Mouse (Mus musculus): ENCODE measurements around the gene Sptssb. TPM values are rescaled to one million over a fixed set of nuclear protein-coding genes. Genes with fewer than 3 reads are reported as not detected.

The Sptssb gene
- polyA plus RNA-seq, 1 experiment = not detected

- Histone ChIP-seq H3ac (ENCODE audit: control insufficient read depth, insufficient read length, low read depth) (no peak overlapping the region), H3K36me3 (ENCODE audit: control insufficient read depth, insufficient read depth) (no peaks in the 10 kb centered on the region), H3K27me3 (ENCODE audit: control insufficient read depth, insufficient read depth, insufficient read length) (no peaks in the 10 kb centered on the region), H3K4me3 (ENCODE audit: insufficient read depth, poor library complexity, severe bottlenecking) (no peak overlapping the region), H3K79me3 (ENCODE audit: low read depth) (no peaks in the 10 kb centered on the region), H3K79me2 (ENCODE audit: control insufficient read depth, insufficient read depth) (no peaks in the 10 kb centered on the region)
- TF ChIP-seq CTCF (IDR thresholded peaks at IDR 0.05; ENCODE audit: control insufficient read depth, insufficient read depth, insufficient read length) (no peak), CEBPB (IDR thresholded peaks at IDR 0.05; ENCODE audit: low read depth) (no peak), FOSL1 (IDR thresholded peaks at IDR 0.05; ENCODE audit: insufficient read depth, low read length, poor library complexity, severe bottlenecking) (no peak), MAX (IDR thresholded peaks at IDR 0.05) (no peak), MYOD1 (IDR thresholded peaks at IDR 0.05; ENCODE audit: control insufficient read depth, insufficient read length, low read depth) (no peak), MYOG (IDR thresholded peaks at IDR 0.05; ENCODE audit: control insufficient read depth, extremely low read depth, insufficient read length) (no peak), USF1 (IDR thresholded peaks at IDR 0.05; ENCODE audit: low read depth) (no peak)
These were observed 42.2 kb upstream of the Sptssb start for GRCm38 (mm10) chr3:69901874-69902381.

GRCm38 (mm10) chr3:69900335-69900734 is 40.6 kb upstream of the Sptssb start:
- no peaks in the 10 kb centered on the region for H3K27me3 ChIP-seq (ENCODE audit: control insufficient read depth, insufficient read depth, insufficient read length)
- H3ac ChIP-seq (ENCODE audit: control insufficient read depth, insufficient read length, low read depth) = no peak overlapping the region
- H3K79me2 ChIP-seq (ENCODE audit: control insufficient read depth, insufficient read depth) = no peaks in the 10 kb centered on the region
- TF ChIP-seq MYOD1 (IDR thresholded peaks at IDR 0.05; ENCODE audit: control insufficient read depth, insufficient read length, low read depth) (no peak), CEBPB (IDR thresholded peaks at IDR 0.05; ENCODE audit: low read depth) (no peak), MYOG (IDR thresholded peaks at IDR 0.05; ENCODE audit: control insufficient read depth, extremely low read depth, insufficient read length) (no peak), MAX (IDR thresholded peaks at IDR 0.05) (no peak), CTCF (IDR thresholded peaks at IDR 0.05; ENCODE audit: control insufficient read depth, insufficient read depth, insufficient read length) (no peak), FOSL1 (IDR thresholded peaks at IDR 0.05; ENCODE audit: insufficient read depth, low read length, poor library complexity, severe bottlenecking) (no peak), USF1 (IDR thresholded peaks at IDR 0.05; ENCODE audit: low read depth) (no peak)
- H3K36me3 ChIP-seq (ENCODE audit: control insufficient read depth, insufficient read depth) = no peaks in the 10 kb centered on the region
- no peaks in the 10 kb centered on the region for H3K79me3 ChIP-seq (ENCODE audit: low read depth)
- H3K4me3 ChIP-seq (ENCODE audit: insufficient read depth, poor library complexity, severe bottlenecking) = no peak overlapping the region

DNA sequence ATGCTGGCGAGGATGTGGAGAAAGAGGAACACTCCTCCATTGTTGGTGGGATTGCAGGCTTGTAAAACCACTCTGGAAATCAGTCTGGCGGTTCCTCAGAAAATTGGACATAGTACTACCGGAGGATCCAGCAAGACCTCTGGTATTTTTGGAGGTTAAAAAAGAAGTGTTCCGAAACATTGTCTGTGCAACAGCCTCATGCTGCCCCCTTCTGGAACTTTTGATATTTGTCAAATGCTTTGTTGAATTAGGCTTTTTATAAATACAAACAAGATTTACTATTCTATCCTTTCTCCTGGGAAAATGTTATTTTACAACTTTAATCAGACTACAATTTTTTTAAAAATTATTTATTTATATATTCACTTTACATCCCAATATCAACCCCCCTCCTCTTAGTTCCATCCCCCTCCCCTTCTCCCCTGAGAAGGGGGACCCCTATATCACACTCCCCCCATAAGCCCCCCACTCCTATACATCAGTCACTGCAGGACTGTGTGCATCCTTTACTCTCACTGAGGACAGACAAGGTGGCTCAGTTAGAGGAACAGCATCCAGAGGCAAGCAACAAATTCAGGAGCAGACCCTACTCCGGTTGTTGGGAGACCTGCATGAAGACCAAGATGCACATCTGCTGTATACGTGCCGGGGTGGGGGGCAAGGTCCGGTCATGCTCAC is 38.3 kb upstream of the Sptssb start:
- Histone ChIP-seq H3K79me3 (ENCODE audit: low read depth) (no peaks in the 10 kb centered on the region), H3K79me2 (ENCODE audit: control insufficient read depth, insufficient read depth) (no peaks in the 10 kb centered on the region), H3ac (ENCODE audit: control insufficient read depth, insufficient read length, low read depth) (no peak overlapping the region), H3K36me3 (ENCODE audit: control insufficient read depth, insufficient read depth) (no peaks in the 10 kb centered on the region), H3K27me3 (ENCODE audit: control insufficient read depth, insufficient read depth, insufficient read length) (no peaks in the 10 kb centered on the region), H3K4me3 (ENCODE audit: insufficient read depth, poor library complexity, severe bottlenecking) (no peak overlapping the region)
- TF ChIP-seq MYOD1 (IDR thresholded peaks at IDR 0.05; ENCODE audit: control insufficient read depth, insufficient read length, low read depth) = no peak
- no peak for TF ChIP-seq FOSL1 (IDR thresholded peaks at IDR 0.05; ENCODE audit: insufficient read depth, low read length, poor library complexity, severe bottlenecking)
- no peak for TF ChIP-seq CTCF (IDR thresholded peaks at IDR 0.05; ENCODE audit: control insufficient read depth, insufficient read depth, insufficient read length)
- no peak for TF ChIP-seq USF1 (IDR thresholded peaks at IDR 0.05; ENCODE audit: low read depth)
- TF ChIP-seq CEBPB (IDR thresholded peaks at IDR 0.05; ENCODE audit: low read depth) = no peak
- no peak for TF ChIP-seq MAX (IDR thresholded peaks at IDR 0.05)
- no peak for TF ChIP-seq MYOG (IDR thresholded peaks at IDR 0.05; ENCODE audit: control insufficient read depth, extremely low read depth, insufficient read length)

DNA sequence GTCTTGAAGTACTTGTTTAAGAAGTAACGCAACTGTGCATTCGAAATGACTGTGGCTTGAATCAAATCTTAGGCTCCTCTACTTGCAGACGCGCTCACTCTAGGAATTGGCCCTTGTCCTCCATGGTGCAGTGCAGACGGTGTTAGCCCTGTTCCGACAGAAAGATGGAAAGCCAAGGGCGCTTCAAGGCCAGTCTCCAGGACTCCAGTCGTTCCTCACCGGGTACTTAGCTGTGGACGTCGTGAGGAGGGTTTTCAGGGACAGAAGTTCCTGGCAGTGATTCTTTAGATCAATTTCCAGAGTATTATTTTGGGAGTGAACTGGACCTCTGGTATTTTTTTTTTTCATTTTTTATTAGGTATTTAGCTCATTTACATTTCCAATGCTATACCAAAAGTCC is 35.8 kb upstream of the Sptssb start:
- H3ac ChIP-seq (ENCODE audit: control insufficient read depth, insufficient read length, low read depth) = no peak overlapping the region
- H3K79me2 ChIP-seq (ENCODE audit: control insufficient read depth, insufficient read depth) = no peaks in the 10 kb centered on the region
- no peak overlapping the region for H3K4me3 ChIP-seq (ENCODE audit: insufficient read depth, poor library complexity, severe bottlenecking)
- TF ChIP-seq MYOG (IDR thresholded peaks at IDR 0.05; ENCODE audit: control insufficient read depth, extremely low read depth, insufficient read length) (no peak), CEBPB (IDR thresholded peaks at IDR 0.05; ENCODE audit: low read depth) (no peak), USF1 (IDR thresholded peaks at IDR 0.05; ENCODE audit: low read depth) (no peak), FOSL1 (IDR thresholded peaks at IDR 0.05; ENCODE audit: insufficient read depth, low read length, poor library complexity, severe bottlenecking) (no peak)
- H3K79me3 ChIP-seq (ENCODE audit: low read depth) = no peaks in the 10 kb centered on the region
- no peaks in the 10 kb centered on the region for H3K27me3 ChIP-seq (ENCODE audit: control insufficient read depth, insufficient read depth, insufficient read length)
- H3K36me3 ChIP-seq (ENCODE audit: control insufficient read depth, insufficient read depth) = no peaks in the 10 kb centered on the region

GRCm38 (mm10) chr3:69892187-69893094 is 32.7 kb upstream of the Sptssb start:
- Histone ChIP-seq H3K79me2 (ENCODE audit: control insufficient read depth, insufficient read depth) (no peaks in the 10 kb centered on the region), H3K36me3 (ENCODE audit: control insufficient read depth, insufficient read depth) (no peaks in the 10 kb centered on the region), H3K4me3 (ENCODE audit: insufficient read depth, poor library complexity, severe bottlenecking) (no peak overlapping the region), H3K79me3 (ENCODE audit: low read depth) (no peaks in the 10 kb centered on the region), H3ac (ENCODE audit: control insufficient read depth, insufficient read length, low read depth) (no peak overlapping the region), H3K27me3 (ENCODE audit: control insufficient read depth, insufficient read depth, insufficient read length) (no peaks in the 10 kb centered on the region)
- TF ChIP-seq FOSL1 (IDR thresholded peaks at IDR 0.05; ENCODE audit: insufficient read depth, low read length, poor library complexity, severe bottlenecking) (no peak), MYOG (IDR thresholded peaks at IDR 0.05; ENCODE audit: control insufficient read depth, extremely low read depth, insufficient read length) (no peak), MAX (IDR thresholded peaks at IDR 0.05) (no peak), CEBPB (IDR thresholded peaks at IDR 0.05; ENCODE audit: low read depth) (no peak), CTCF (IDR thresholded peaks at IDR 0.05; ENCODE audit: control insufficient read depth, insufficient read depth, insufficient read length) (no peak), MYOD1 (IDR thresholded peaks at IDR 0.05; ENCODE audit: control insufficient read depth, insufficient read length, low read depth) (no peak), USF1 (IDR thresholded peaks at IDR 0.05; ENCODE audit: low read depth) (no peak)
